Mouse (Mus musculus): ENCODE measurements around the gene Ccdc141.

DNA sequence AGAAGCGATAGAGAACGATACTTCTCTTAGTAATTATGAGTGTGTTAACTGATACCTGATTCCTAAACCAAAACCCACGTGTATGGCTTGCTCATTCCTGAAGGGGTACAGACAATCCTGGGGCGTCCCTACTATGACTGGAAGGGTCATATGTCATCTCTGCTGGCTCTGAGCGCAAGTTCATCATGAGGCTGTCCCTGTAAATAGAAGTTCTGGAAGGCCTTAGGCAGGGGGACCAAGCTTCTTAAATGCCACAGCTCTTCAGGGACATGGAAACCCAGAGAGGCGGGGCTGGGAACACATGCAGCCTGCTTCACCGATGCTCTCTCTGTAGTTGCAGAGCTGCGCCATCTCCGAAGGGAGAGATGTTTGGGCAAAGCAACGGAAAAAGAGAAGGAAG lies 133.2 kb downstream of the Ccdc141 start:
- TF ChIP-seq CTCF (IDR thresholded peaks at IDR 0.05; ENCODE audit: extremely low read depth, insufficient read depth, low read length) = no peak
- TF ChIP-seq POLR2A (IDR thresholded peaks at IDR 0.05; ENCODE audit: extremely low read depth, insufficient read depth, low read length) = no peak

All from cortical plate, adult 2 months (tissue).